Mouse (Mus musculus) cerebellum, postnatal 10 days (tissue): ENCODE measurements around the gene Psmb1.
"Not testable (repeated sequence)": the region's sequence is repeated elsewhere in the genome, so short reads cannot be mapped to it uniquely, and the experiment has no call there.

ENCODE experiments used
- DNase-seq, 2 experiments: peaks; one replicate each; pipeline ENCODE4 v3.0.0; 2021; ENCODE audit warnings: mixed read lengths in 2 of 2

The Psmb1 gene

GRCm38 (mm10) chr17:15459761-15460160 lies 39.8 kb downstream of the Psmb1 start:
- peak; percentile 22 to 29 for DNase-seq

GRCm38 (mm10) chr17:15456595-15456994 lies 43.0 kb downstream of the Psmb1 start:
- DNase-seq, result no peak

GRCm38 (mm10) chr17:15455203-15455602 lies 44.3 kb downstream of the Psmb1 start:
- DNase-seq, result no peak

- DNase-seq, result no peak
Measured at GRCm38 (mm10) chr17:15449606-15450005, 49.9 kb downstream of the Psmb1 start.

GRCm38 (mm10) chr17:15449144-15449543 lies 50.4 kb downstream of the Psmb1 start:
- not testable (repeated sequence) for DNase-seq

- DNase-seq, result no peak
Measured at GRCm38 (mm10) chr17:15447831-15448230, 51.7 kb downstream of the Psmb1 start.

- DNase-seq, result no peak
Measured at GRCm38 (mm10) chr17:15445421-15445820, 54.1 kb downstream of the Psmb1 start.

- peak; percentile 82 to 89 for DNase-seq
Measured at GRCm38 (mm10) chr17:15440463-15441121, 59.0 kb downstream of the Psmb1 start.

GRCm38 (mm10) chr17:15440067-15440462 lies 59.5 kb downstream of the Psmb1 start:
- DNase-seq, result no peak

- no peak for DNase-seq
Measured at GRCm38 (mm10) chr17:15434748-15435147, 64.8 kb downstream of the Psmb1 start.

GRCm38 (mm10) chr17:15432036-15432435 lies 67.5 kb downstream of the Psmb1 start:
- DNase-seq, result no peak

GRCm38 (mm10) chr17:15431551-15431950 lies 68.0 kb downstream of the Psmb1 start:
- DNase-seq, result no peak

GRCm38 (mm10) chr17:15431021-15431514 lies 68.5 kb downstream of the Psmb1 start:
- peak; percentile 74 to 79 for DNase-seq

GRCm38 (mm10) chr17:15429937-15430336 lies 69.6 kb downstream of the Psmb1 start:
- DNase-seq, result peak; percentile 28 to 52

GRCm38 (mm10) chr17:15429451-15429850 lies 70.1 kb downstream of the Psmb1 start:
- DNase-seq, result no peak

GRCm38 (mm10) chr17:15425931-15426330 lies 73.6 kb downstream of the Psmb1 start:
- DNase-seq, result no peak
